Mouse (Mus musculus) adrenal gland, adult 2 months (tissue): ENCODE measurements at regions not wholly inside any gene's neighbourhood (a gene's known extent, or its start where the extent isn't known, plus 50 kb on each side); places are given as distances from the start of the nearest gene placed in this dataset.
"Not testable (repeated sequence)": the region's sequence is repeated elsewhere in the genome, so short reads cannot be mapped to it uniquely, and the experiment has no call there.

ENCODE experiments used
- DNase-seq: peaks from one replicate; pipeline ENCODE4 v3.0.0; 2021

DNA sequence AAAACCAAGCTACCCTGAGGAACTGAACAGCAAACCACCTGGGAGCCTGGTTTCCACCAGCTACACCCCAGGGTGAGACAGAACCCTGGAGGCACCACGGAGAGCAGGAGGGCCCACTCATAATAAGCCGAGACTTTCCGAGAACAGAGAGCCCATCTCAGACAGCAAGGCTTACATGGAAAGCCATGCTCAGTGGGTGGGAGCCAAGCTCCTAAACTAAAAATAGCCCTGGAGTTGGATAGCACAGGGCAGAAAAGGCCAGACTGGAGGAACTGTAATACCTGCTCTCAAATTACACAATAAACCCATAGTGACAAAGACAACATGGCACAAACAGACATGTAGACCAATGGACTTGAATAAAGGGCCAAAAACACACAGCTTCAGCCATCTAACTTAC lies 69.9 kb downstream of the Fbxo4 start:
- peak; percentile 2 for DNase-seq

- no peak for DNase-seq
These were observed 70.7 kb downstream of the Fbxo4 start for GRCm38 (mm10) chr15:3908721-3909120.

GRCm38 (mm10) chr15:3905548-3905947 lies 73.8 kb downstream of the Fbxo4 start:
- DNase-seq, result no peak

DNA sequence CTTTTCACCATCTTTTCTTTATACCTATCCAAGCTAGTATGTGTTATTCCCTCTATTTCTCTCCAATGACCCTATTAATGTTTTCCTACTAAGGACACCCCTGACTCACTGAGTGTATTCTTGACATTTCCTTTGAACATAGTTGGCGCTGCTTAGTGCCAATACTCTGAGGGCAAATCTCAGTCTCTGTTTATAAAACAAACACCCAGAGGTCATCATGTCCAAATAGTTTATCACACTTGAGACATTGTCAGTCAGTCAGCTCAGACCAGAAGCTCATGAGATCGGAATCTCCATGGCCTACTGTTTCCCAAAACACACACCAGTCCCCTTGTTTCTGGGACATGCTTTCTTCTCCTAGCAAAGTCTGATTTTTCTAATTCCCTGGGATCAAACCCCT lies 100.9 kb downstream of the Fbxo4 start:
- no peak for DNase-seq

DNA sequence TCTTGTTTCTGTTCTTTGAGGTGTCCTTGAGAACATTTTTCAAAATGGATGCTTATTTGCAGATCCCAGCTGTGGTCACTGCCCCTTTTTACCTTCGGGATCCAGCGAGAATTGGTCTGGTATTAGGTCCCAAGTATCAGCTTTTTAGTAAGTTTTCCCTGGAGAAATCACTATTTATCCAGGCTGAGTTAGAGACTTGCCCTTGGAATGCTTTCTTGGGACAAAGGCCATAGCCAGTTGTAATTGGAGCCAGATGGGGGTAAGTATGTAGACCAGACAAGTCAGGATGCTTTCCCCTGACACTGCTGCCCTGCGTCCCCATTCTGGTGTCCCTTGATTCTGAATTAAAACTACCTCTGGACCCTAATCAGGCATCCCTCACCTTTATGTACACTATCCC lies 101.9 kb downstream of the Fbxo4 start:
- DNase-seq, result no peak

- peak; percentile 34 for DNase-seq
These were observed 104.0 kb downstream of the Fbxo4 start for GRCm38 (mm10) chr15:3875210-3875861.

DNA sequence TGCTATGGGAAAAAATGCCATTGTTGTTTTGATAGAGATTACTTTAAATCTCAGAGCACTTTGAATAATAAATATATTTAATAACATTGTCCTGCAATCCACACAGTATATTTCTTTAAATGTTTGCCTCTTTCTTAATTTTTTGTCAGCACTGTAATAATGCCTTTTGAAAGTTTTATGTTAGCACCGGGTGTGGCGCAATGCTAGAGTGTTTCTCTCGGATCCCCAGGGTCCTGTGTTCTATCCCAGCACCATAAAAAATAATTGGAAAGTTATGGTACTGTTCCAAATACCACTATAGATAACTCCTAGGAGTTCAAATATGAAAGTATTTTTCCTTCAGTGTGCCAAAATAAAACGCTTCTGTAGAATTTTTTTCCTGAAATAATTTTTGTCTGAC lies 147.6 kb downstream of the Fbxo4 start:
- DNase-seq, result no peak

DNA sequence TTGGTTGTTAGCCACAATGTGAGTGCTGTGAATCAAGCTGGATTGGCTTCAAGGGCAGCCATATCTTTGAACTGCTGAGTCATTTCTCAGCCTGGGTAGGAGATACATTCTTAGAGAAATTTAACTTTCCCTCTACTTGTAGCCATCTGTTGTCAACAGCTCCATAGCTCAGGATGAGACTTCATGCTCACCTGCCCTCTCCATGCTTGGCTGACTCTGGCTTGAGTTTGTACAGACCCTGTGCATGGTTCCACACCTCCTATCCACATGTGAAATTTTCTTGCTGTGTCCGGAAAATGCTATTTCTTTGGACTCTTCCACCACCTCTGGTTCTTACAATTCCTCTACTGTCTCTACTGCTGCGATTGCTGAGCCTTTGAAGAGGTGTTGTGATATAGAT lies 173.9 kb downstream of the Fbxo4 start:
- peak; percentile 4 for DNase-seq

DNA sequence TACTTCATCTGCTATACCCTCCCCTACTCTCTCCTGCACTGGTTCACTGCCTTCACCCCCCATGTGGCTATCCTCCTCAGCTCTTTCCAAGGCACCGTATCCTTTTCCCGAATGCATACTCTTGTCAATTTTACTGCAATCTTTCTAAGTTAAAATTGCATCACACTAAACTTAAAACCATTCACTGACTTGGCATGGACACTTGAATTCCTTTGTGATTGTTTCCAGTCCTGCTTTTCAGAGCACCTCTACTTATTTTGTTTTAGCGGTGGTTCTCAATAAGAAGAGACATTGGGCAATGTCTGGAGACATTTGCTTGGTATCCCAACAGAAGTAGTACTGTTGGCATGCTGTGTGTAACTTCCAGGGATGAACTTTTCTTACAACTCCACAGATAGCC lies 192.6 kb upstream of the Ghr start:
- no peak for DNase-seq

- no peak for DNase-seq
These were observed 189.0 kb upstream of the Ghr start for GRCm38 (mm10) chr15:3772228-3772789.

DNA sequence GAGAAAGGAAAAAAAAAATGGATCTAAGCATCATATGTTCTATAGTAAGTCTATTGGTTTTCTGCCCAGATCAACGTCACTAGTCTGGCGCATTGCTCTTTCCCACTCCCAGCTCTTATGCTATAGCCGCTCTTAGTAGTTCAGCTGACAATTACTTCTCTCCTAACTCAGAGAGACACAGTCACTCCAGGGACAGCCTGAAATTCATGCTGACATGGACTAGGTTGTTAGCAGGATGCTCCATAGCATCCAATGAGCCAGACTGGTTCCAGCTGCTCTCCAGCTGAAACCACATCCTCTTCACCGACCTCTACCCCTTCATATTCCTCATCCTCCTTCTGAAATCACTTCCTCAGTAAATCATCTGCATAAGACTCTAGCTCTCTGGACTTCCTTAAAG lies 187.0 kb upstream of the Ghr start:
- DNase-seq, result no peak

- no peak for DNase-seq
These were observed 181.4 kb upstream of the Ghr start for GRCm38 (mm10) chr15:3764726-3765125.

DNA sequence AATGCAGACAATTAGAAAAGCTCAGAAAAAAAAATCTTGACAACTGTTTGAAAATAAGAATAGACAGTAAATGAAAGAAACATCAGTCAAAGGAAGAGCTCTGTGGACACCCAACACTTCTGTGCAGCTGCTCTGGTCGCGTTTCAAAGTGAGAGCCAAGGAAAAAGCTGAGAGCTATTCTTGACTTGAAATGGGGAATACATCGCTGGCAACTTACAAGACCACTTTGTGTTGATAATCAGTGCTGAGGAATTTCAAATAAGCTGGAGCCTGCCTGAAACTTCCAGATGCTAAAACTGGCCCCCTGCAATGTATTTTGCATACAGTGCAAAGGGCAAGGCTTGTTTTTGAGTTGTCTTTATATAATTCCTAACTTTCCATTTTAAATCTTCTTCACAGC lies 177.1 kb upstream of the Ghr start:
- no peak for DNase-seq

DNA sequence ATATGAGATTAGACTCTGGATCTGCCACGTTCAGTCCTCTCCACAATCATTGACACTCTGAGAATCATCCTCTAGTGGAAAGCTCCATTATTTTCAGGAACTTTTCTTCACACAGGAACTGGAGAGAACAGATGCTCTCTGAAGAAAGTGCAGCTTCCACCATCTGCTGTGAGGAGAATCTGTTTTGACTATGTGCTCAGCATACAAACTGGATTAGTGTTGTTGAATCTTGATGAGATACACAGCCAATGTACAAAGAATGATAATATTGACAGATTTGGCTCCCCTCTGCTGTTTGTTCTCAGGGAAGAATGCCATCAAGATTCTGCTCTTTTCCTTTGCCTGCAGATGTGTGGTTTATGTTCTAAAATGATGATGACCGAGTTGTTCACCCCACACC lies 172.3 kb upstream of the Ghr start:
- no peak for DNase-seq

GRCm38 (mm10) chr15:3748072-3748471 lies 164.8 kb upstream of the Ghr start:
- DNase-seq, result not testable (repeated sequence)

- no peak for DNase-seq
These were observed 160.0 kb upstream of the Ghr start for GRCm38 (mm10) chr15:3743168-3743814.

DNA sequence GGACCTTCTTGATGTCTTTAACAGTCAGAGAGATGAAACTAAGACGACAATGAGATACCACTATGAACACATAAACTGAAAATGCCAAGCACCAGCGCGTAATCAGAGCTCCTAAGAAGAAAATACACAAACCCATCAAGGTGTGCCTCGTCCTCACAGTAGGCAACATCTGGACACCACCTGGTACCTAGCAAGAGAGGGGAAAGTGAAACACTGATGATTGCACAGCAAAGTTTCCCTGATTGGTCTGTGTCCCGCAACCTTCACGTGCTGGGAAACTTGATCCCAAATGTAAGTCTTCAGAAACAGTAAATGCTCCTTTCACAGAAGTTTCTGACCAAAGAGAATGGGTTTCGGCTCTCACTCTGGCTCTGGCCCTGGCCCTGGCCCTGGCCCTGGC lies 158.9 kb upstream of the Ghr start:
- no peak for DNase-seq

GRCm38 (mm10) chr15:3725214-3725613 lies 141.9 kb upstream of the Ghr start:
- peak; percentile 50 for DNase-seq

DNA sequence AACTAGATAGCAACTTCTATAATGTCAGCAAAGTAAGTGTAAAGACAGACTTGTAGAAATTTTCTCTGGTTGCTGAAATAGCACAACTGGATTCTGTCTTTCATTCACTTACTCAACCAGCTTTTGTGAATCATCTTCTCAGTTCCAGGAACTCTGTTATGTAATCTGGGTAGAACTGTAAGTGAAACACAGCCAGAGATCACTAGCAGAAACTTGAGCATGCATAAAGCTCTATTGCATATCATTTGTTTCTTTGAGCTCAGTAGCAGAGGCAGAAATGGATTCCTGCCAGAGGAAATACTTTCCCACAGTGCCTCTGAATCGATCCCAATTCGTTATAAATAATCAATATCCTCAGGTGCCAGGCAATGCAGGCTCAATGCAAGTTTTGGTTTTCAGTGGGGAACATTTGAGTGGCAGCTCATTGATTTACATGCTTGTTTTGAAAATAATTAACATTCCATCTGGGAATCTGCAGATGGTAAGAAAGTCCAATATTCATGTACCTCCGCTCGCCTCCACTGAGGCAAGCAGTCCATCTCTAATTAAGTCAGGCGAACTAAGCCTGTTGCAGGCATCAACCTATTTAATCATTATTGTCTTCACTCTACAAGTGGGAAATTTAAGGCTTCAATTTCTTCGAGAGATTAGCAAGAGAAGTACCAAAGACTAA lies 137.5 kb upstream of the Ghr start:
- DNase-seq, result no peak

GRCm38 (mm10) chr15:3711764-3712163 lies 128.5 kb upstream of the Ghr start:
- DNase-seq, result no peak

GRCm38 (mm10) chr15:3707089-3708078 lies 124.1 kb upstream of the Ghr start:
- peak; percentile 34 for DNase-seq

GRCm38 (mm10) chr15:3699234-3699814 lies 116.0 kb upstream of the Ghr start:
- DNase-seq, result no peak
